Mouse (Mus musculus) MEL (cell line): ENCODE measurements at regions not wholly inside any gene's neighbourhood (a gene's known extent, or its start where the extent isn't known, plus 50 kb on each side); places are given as distances from the start of the nearest gene placed in this dataset.

Experiments used
- DNase-seq: peaks from one replicate; pipeline ENCODE4 v3.0.0; 2011; ENCODE audit warnings: low read depth, low spot score
- H3K27ac ChIP-seq: 2 replicates; pipeline ENCODE4 v1.5.1; 2012; ENCODE audit warnings: low read depth, mild to moderate bottlenecking, control low read depth, low read length, moderate library complexity; ENCODE audit not compliant: control insufficient read depth
- H3K27me3 ChIP-seq, 2 experiments: fragments of 150-350 bp in 1 of 2; sonication (generic) in 1 of 2; 2 replicates each; pipeline ENCODE4 v1.6.1; 2012; ENCODE audit warnings: low read length in 2 of 2, mild to moderate bottlenecking in 2 of 2, improper control_type of control experiment in 1 of 2, moderate library complexity in 1 of 2; ENCODE audit not compliant: insufficient read depth in 2 of 2, control insufficient read depth in 1 of 2
- H3K36me3 ChIP-seq, 2 experiments: 2 replicates each; pipeline ENCODE4 v1.6.1; 2012 to 2014; ENCODE audit warnings: low read length in 2 of 2, improper control_type of control experiment in 1 of 2, inconsistent platforms in 1 of 2, mild to moderate bottlenecking in 1 of 2; ENCODE audit not compliant: insufficient read depth in 2 of 2, control insufficient read depth in 1 of 2
- H3K4me1 ChIP-seq, 2 experiments: fragments of 150-350 bp in 1 of 2; sonication (generic) in 1 of 2; 2 replicates each; pipeline ENCODE4 v1.6.1; 2012; ENCODE audit warnings: low read length in 2 of 2, improper control_type of control experiment in 1 of 2, mild to moderate bottlenecking in 1 of 2; ENCODE audit not compliant: insufficient read depth in 2 of 2, control insufficient read depth in 1 of 2
- H3K4me3 ChIP-seq, 2 experiments: fragments of 150-350 bp in 1 of 2; sonication (generic) in 1 of 2; 2 replicates each; pipeline ENCODE4 v1.5.1; 2012; ENCODE audit warnings: low read depth in 2 of 2, low read length in 2 of 2, mild to moderate bottlenecking in 2 of 2, moderate library complexity in 2 of 2, control low read depth in 1 of 2, improper control_type of control experiment in 1 of 2; ENCODE audit not compliant: control insufficient read depth in 1 of 2, insufficient read depth in 1 of 2
- H3K79me2 ChIP-seq: 2 replicates; pipeline ENCODE4 v1.6.1; 2012; ENCODE audit warnings: mild to moderate bottlenecking, low read length, moderate library complexity; ENCODE audit not compliant: control insufficient read depth, poor library complexity, insufficient read depth
- H3K9ac ChIP-seq: 2 replicates; pipeline ENCODE4 v1.6.1; 2012; ENCODE audit warnings: low read depth, mild to moderate bottlenecking, control low read depth, low read length, moderate library complexity; ENCODE audit not compliant: control insufficient read depth, poor library complexity, severe bottlenecking
- H3K9me3 ChIP-seq: fragments of 150-350 bp; sonication (generic); replicated peaks from 2 replicates; pipeline ENCODE4 v1.6.1; 2012; ENCODE audit warnings: mild to moderate bottlenecking, low read length, improper control_type of control experiment, moderate library complexity; ENCODE audit not compliant: insufficient read depth
- BHLHE40 ChIP-seq: IDR thresholded peaks from 2 replicates; pipeline ENCODE4 v1.6.1; 2012; ENCODE audit warnings: low read depth, mild to moderate bottlenecking, inconsistent platforms, low read length, improper control_type of control experiment, borderline replicate concordance
- CHD1 ChIP-seq: IDR thresholded peaks from 2 replicates; pipeline ENCODE4 v1.6.1; 2012; ENCODE audit warnings: low read depth, mild to moderate bottlenecking, inconsistent platforms, low read length, improper control_type of control experiment
- ELF1 ChIP-seq: IDR thresholded peaks from 2 replicates; pipeline ENCODE4 v1.6.1; 2014; ENCODE audit warnings: low read depth, mild to moderate bottlenecking, inconsistent platforms, low read length, improper control_type of control experiment, moderate library complexity
- EP300 ChIP-seq, 2 experiments: IDR thresholded peaks; 2 replicates each; pipeline ENCODE4 v1.6.1; 2011; ENCODE audit warnings: improper control_type of control experiment in 2 of 2, low read length in 2 of 2, low read depth in 1 of 2, mild to moderate bottlenecking in 1 of 2
- GABPA ChIP-seq: IDR thresholded peaks from 2 replicates; pipeline ENCODE4 v1.6.1; 2012; ENCODE audit warnings: low read depth, mild to moderate bottlenecking, inconsistent platforms, low read length, improper control_type of control experiment, moderate library complexity
- HCFC1 ChIP-seq: IDR thresholded peaks from 2 replicates; pipeline ENCODE4 v1.6.1; 2012; ENCODE audit warnings: low read depth, mild to moderate bottlenecking, inconsistent platforms, low read length, improper control_type of control experiment, moderate library complexity
- JUND ChIP-seq: IDR thresholded peaks from 2 replicates; pipeline ENCODE4 v1.6.1; 2011; ENCODE audit warnings: low read depth, mild to moderate bottlenecking, improper control_type of control experiment, low read length
- KAT2A ChIP-seq: conservative IDR thresholded peaks from 2 replicates; pipeline ENCODE4 v1.6.1; 2012; ENCODE audit warnings: low read depth, low read length, improper control_type of control experiment, inconsistent platforms
- MAFK ChIP-seq: IDR thresholded peaks from 2 replicates; pipeline ENCODE4 v1.6.1; 2011; ENCODE audit warnings: low read depth, mild to moderate bottlenecking, low read length, improper control_type of control experiment, borderline replicate concordance
- MAX ChIP-seq: IDR thresholded peaks from 2 replicates; pipeline ENCODE4 v1.6.1; 2011; ENCODE audit warnings: low read length, improper control_type of control experiment
- MEF2A ChIP-seq: IDR thresholded peaks from 2 replicates; pipeline ENCODE4 v1.6.1; 2014; ENCODE audit warnings: low read depth, mild to moderate bottlenecking, inconsistent platforms, low read length, improper control_type of control experiment; ENCODE audit not compliant: poor library complexity, insufficient replicate concordance, severe bottlenecking; ENCODE audit errors: extremely low read depth
- MYB ChIP-seq: IDR thresholded peaks from 2 replicates; pipeline ENCODE4 v1.6.1; 2011; ENCODE audit warnings: mild to moderate bottlenecking, low read depth, low read length, improper control_type of control experiment
- MYC ChIP-seq: IDR thresholded peaks from 2 replicates; pipeline ENCODE4 v1.6.1; 2011; ENCODE audit warnings: low read depth, mild to moderate bottlenecking, low read length, improper control_type of control experiment, moderate library complexity
- NELFE ChIP-seq: IDR thresholded peaks from 2 replicates; pipeline ENCODE4 v1.6.1; 2011; ENCODE audit warnings: low read depth, low read length, improper control_type of control experiment
- NRF1 ChIP-seq: IDR thresholded peaks from 2 replicates; pipeline ENCODE4 v1.6.1; 2014; ENCODE audit warnings: low read depth, mild to moderate bottlenecking, inconsistent platforms, low read length, improper control_type of control experiment, moderate library complexity; ENCODE audit not compliant: poor library complexity, insufficient read depth, severe bottlenecking
- POLR2A ChIP-seq, 2 experiments: IDR thresholded peaks; 2 replicates each; pipeline ENCODE4 v1.6.1; 2011 to 2012; ENCODE audit warnings: low read length in 2 of 2, mild to moderate bottlenecking in 2 of 2, control low read depth in 1 of 2, improper control_type of control experiment in 1 of 2, low read depth in 1 of 2, moderate library complexity in 1 of 2; ENCODE audit not compliant: control insufficient read depth in 1 of 2, insufficient read depth in 1 of 2, poor library complexity in 1 of 2
- POLR2AphosphoS2 ChIP-seq: IDR thresholded peaks from 2 replicates; pipeline ENCODE4 v1.6.1; 2011; ENCODE audit warnings: low read length, improper control_type of control experiment
- RAD21 ChIP-seq: IDR thresholded peaks from 2 replicates; pipeline ENCODE4 v1.6.1; 2011; ENCODE audit warnings: mild to moderate bottlenecking, low read depth, low read length, improper control_type of control experiment
- SIN3A ChIP-seq: IDR thresholded peaks from 2 replicates; pipeline ENCODE4 v1.6.1; 2012; ENCODE audit warnings: low read length, improper control_type of control experiment, inconsistent platforms
- ZC3H11A ChIP-seq: IDR thresholded peaks from 2 replicates; pipeline ENCODE4 v1.6.1; 2012; ENCODE audit warnings: low read depth, mild to moderate bottlenecking, inconsistent platforms, low read length, improper control_type of control experiment
- ZNF384 ChIP-seq: IDR thresholded peaks from 2 replicates; pipeline ENCODE4 v1.6.1; 2012; ENCODE audit warnings: low read depth, mild to moderate bottlenecking, inconsistent platforms, low read length, improper control_type of control experiment

GRCm38 (mm10) chr13:115376180-115376880 is 274.6 kb upstream of the Itga1 start:
- Histone ChIP-seq H3K27ac (no peak overlapping the region), H3K4me3 (no peak overlapping the region), H3K36me3 (no peaks in the 10 kb centered on the region), H3K27me3 (no peaks in the 10 kb centered on the region), H3K4me1 (no peaks in the 10 kb centered on the region), H3K79me2 (no peaks in the 10 kb centered on the region), H3K9ac (no peak overlapping the region), H3K9me3 (no peaks in the 10 kb centered on the region)
- TF ChIP-seq CHD1 (no peak), ELF1 (no peak), JUND (no peak), RAD21 (no peak), SIN3A (no peak), NELFE (no peak), ZNF384 (no peak), GABPA (no peak), ZC3H11A (no peak), MYC (no peak), HCFC1 (no peak), POLR2A (IDR thresholded peaks at IDR 0.05; ENCODE audit: control insufficient read depth in 1 of 2, insufficient read depth in 1 of 2, low read depth in 1 of 2, low read length in 2 of 2, poor library complexity in 1 of 2) (no peak), POLR2AphosphoS2 (no peak), MAFK (no peak)
- no peak for DNase-seq

DNA sequence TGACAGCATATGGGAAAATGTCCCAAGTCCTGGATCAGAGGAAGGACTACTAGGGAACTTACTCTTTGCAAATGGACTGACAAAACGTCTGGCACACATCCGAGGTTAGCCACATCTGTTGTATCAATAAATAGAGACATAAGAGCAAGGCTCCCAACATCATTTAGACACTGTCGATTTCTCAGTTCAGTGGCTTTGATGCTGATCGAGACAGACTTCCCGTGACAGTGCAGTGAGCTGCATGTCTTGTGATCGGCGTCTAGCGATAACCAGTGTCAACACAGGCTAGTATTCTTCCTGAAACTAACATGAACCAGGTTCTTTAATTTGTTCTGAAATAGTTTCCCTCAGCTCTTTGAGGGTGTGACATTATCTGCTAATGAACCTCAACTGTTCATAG is 259.7 kb upstream of the Itga1 start:
- H3K27ac ChIP-seq, result no peak overlapping the region
- no peaks in the 10 kb centered on the region for H3K79me2 ChIP-seq
- no peak for TF ChIP-seq MAX
- TF ChIP-seq MYB, result no peak
- no peak for TF ChIP-seq MEF2A
- TF ChIP-seq MAFK, result no peak
- no peak for TF ChIP-seq KAT2A
- TF ChIP-seq EP300 (IDR thresholded peaks at IDR 0.05; ENCODE audit: low read depth in 1 of 2, low read length in 2 of 2), result no peak
- TF ChIP-seq ZC3H11A, result no peak
- no peak for TF ChIP-seq NRF1
- no peak for TF ChIP-seq SIN3A
- TF ChIP-seq BHLHE40, result no peak
- TF ChIP-seq CHD1, result no peak
- TF ChIP-seq GABPA, result no peak
- TF ChIP-seq, all 39 proteins: peak for 0
- no peak for DNase-seq
- no peak overlapping the region for H3K4me3 ChIP-seq
- no peak overlapping the region for H3K9ac ChIP-seq
- H3K36me3 ChIP-seq, result no peaks in the 10 kb centered on the region
- no peaks in the 10 kb centered on the region for H3K4me1 ChIP-seq
- no peaks in the 10 kb centered on the region for H3K27me3 ChIP-seq
- no peaks in the 10 kb centered on the region for H3K9me3 ChIP-seq
